Mouse (Mus musculus): ENCODE measurements around the gene Nmral1.

- no peak for TF ChIP-seq CTCF (IDR thresholded peaks at IDR 0.05)
- peak; percentile 84 for TF ChIP-seq POLR2A (IDR thresholded peaks at IDR 0.05; ENCODE audit: insufficient read depth, low read depth, low read length)
- TF ChIP-seq EP300 (IDR thresholded peaks at IDR 0.05; ENCODE audit: insufficient read depth, low read depth, low read length), result peak; percentile 74; the same call in 1 of the 2 replicates
Observed at GRCm38 (mm10) chr16:4683581-4684456, 35.3 kb downstream of the Nmral1 start.

Measured in heart, adult 2 months (tissue).